Mouse (Mus musculus) ES-Bruce4 (cell line): ENCODE measurements around the gene Tnnt1.

Source experiments
- CTCF ChIP-seq: IDR thresholded peaks from one replicate; pipeline ENCODE4 v1.8.1; 2011; ENCODE audit warnings: low read depth, low read length
- EP300 ChIP-seq: IDR thresholded peaks from 2 replicates; pipeline ENCODE4 v1.6.1; 2011; ENCODE audit warnings: low read depth, low read length; ENCODE audit not compliant: insufficient read depth
- POLR2A ChIP-seq: IDR thresholded peaks from one replicate; pipeline ENCODE4 v1.8.1; 2011; ENCODE audit warnings: low read length; ENCODE audit not compliant: insufficient read depth

GRCm38 (mm10) chr7:4527302-4527689, 11.1 kb upstream of the Tnnt1 start:
- TF ChIP-seq POLR2A (no peak), CTCF (no peak), EP300 (no peak)
